Mouse (Mus musculus) right cerebral cortex, postnatal 10 days (tissue): ENCODE measurements around the gene Panx2.

ENCODE experiments used
- DNase-seq, 2 experiments: peaks; one replicate each; pipeline ENCODE4 v3.0.0; 2021; ENCODE audit warnings: low spot score in 2 of 2

Gene Panx2

GRCm38 (mm10) chr15:89122649-89123366, 63.3 kb downstream of the Panx2 start, which contains the start of gene Tubgcp6:
Gene Tubgcp6, minus strand, starts transcription at chr15:89123112.
- peak; percentile 97 for DNase-seq
